Mouse (Mus musculus) c-Kit-positive CD71-positive TER-119-positive erythroid progenitor cells, embryonic 14.5 days (primary cell): ENCODE results near the gene Tarm1.
A peak's percentile ranks its signal among the peaks of the same experiment; 100 is the strongest.

Experiments
- DNase-seq: peaks from one replicate; pipeline ENCODE4 v3.0.0-alpha.2; 2013; ENCODE audit warnings: low spot score

Tarm1 gene

GRCm38 (mm10) chr7:3502439-3502838 lies at the start of gene Tarm1:
Gene Tarm1 (minus strand): TSS chr7:3502624.
- no peak for DNase-seq

- no peak for DNase-seq
These were observed 3.5 kb upstream of the Tarm1 start for GRCm38 (mm10) chr7:3505913-3506312.

- DNase-seq, result no peak
These were observed 2.0 kb downstream of the Tarm1 start for GRCm38 (mm10) chr7:3500406-3500805.

- DNase-seq, result no peak
These were observed 20.3 kb downstream of the Tarm1 start for GRCm38 (mm10) chr7:3481948-3482608.

GRCm38 (mm10) chr7:3476728-3477127 lies 25.7 kb downstream of the Tarm1 start:
- no peak for DNase-seq

GRCm38 (mm10) chr7:3474291-3475080 lies 27.9 kb downstream of the Tarm1 start:
- DNase-seq, result no peak

GRCm38 (mm10) chr7:3472774-3473173 lies 29.6 kb downstream of the Tarm1 start:
- no peak for DNase-seq

- DNase-seq, result no peak
These were observed 33.8 kb downstream of the Tarm1 start for GRCm38 (mm10) chr7:3468614-3469013.

GRCm38 (mm10) chr7:3463306-3463705 lies 39.1 kb downstream of the Tarm1 start:
- no peak for DNase-seq

- DNase-seq, result no peak
These were observed 42.2 kb downstream of the Tarm1 start for GRCm38 (mm10) chr7:3460261-3460660.

- no peak for DNase-seq
These were observed 44.6 kb downstream of the Tarm1 start for GRCm38 (mm10) chr7:3457841-3458217.

- no peak for DNase-seq
These were observed 45.1 kb downstream of the Tarm1 start for GRCm38 (mm10) chr7:3457111-3457840.

GRCm38 (mm10) chr7:3453486-3454183 lies 48.8 kb downstream of the Tarm1 start:
- no peak for DNase-seq

GRCm38 (mm10) chr7:3452821-3453485 lies 49.5 kb downstream of the Tarm1 start:
- DNase-seq, result no peak

GRCm38 (mm10) chr7:3451161-3451560 lies 51.3 kb downstream of the Tarm1 start:
- no peak for DNase-seq

- no peak for DNase-seq
These were observed 51.8 kb downstream of the Tarm1 start for GRCm38 (mm10) chr7:3450671-3451070.

GRCm38 (mm10) chr7:3448737-3449454 lies 53.5 kb downstream of the Tarm1 start:
- DNase-seq, result peak; percentile 32

- no peak for DNase-seq
These were observed 55.4 kb downstream of the Tarm1 start for GRCm38 (mm10) chr7:3447026-3447425.

GRCm38 (mm10) chr7:3446584-3446983 lies 55.8 kb downstream of the Tarm1 start:
- DNase-seq, result no peak

- DNase-seq, result no peak
These were observed 57.7 kb downstream of the Tarm1 start for GRCm38 (mm10) chr7:3444678-3445077.

GRCm38 (mm10) chr7:3442476-3443062 lies 59.9 kb downstream of the Tarm1 start:
- DNase-seq, result no peak
